Mouse (Mus musculus): Measurements from ENCODE around the gene Trib3.
A peak's percentile ranks its signal among the peaks of the same experiment; 100 is the strongest.

Trib3 gene

DNA sequence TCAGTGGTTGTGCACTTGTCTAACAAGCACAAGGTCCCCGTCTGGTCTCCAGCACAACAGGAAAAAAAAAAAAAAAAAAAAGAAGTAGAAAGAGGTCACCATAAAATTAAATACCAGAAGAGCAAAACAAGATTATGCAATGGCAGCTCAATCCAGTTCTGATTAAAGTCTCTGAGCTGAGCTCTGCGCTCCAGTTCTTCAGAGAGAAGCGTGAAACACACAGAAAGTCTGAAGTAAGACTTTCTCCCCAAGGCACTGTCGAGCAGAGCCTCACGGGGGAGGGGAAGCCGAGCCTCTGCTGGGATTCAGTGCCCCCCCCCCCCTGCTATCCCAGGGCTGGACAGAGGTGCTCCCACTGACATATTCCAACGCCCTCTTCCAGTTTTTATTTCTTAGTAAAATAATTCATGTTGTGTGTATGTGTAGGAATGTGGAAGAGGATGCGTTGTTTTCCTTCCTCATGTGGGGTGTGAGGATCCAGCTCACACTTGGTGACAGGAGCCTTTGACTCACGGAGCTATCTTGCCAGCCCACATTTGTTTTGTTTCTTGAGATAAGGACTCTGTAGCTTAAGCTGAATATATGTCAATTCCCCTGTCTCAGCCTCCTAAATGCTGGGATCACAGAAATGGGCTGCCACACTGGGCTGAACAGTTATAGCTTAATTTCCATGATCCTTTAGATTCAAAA is 3.1 kb upstream of the Trib3 start:
- no peak for DNase-seq

DNA sequence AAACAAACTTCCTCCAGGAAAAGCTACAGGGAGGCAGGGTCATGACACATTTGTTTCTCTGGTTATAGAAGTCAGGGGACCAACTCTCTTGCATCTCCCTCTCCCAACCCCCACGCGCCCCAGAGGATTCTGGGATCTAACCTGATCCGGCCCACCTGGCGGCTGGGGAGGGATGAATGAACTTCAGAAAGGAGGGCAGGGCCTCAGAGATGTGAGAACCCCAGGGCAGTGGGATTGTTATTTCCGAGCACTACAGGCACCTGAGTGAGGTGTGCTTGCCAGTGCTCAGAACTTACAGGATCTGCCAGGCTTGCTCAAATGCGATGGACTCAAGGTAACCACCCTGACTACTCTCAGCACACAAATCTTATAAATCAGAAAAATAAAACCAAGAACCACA is 1.6 kb upstream of the Trib3 start:
- DNase-seq: no peak

DNA sequence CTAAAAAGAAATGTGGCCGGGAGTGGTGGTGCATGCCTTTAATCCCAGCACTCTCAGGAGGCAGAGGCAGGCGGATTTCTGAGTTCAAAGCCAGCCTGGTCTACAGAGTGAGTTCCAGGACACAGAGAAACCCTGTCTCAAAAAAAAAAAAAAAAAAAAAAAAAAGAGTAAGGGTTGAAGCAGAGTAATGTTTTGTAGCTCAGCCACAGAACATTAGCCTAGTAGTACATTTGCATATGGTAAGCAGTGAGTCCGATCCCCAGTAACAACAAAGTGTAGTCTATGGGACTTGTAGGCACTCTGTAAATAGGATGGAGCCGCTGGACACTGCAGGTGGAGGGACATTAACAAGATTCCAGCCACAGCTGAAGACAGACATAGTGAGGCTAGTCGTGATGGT is 1.1 kb upstream of the Trib3 start:
- DNase-seq: no peak

DNA sequence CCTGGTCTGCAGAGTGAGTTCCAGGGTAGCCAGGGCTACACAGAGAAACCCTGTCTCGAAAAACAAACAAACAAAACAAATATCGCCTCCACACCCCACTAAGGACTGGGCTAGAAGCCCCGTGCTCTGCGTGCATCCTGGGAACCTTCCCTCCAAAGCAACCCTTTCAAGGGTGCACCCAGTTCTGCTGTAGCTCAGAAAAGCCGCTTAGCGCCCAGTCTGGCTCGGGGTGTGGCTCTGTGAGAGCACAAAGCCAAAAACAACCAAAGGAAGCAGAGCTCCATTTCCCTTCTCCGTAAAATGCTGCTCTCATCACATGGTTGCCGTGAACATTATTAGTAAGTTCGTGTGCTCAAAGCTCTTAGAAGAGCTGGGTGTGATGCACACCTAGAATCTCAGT is 529 bp upstream of the Trib3 start:
- no peak for DNase-seq

DNA sequence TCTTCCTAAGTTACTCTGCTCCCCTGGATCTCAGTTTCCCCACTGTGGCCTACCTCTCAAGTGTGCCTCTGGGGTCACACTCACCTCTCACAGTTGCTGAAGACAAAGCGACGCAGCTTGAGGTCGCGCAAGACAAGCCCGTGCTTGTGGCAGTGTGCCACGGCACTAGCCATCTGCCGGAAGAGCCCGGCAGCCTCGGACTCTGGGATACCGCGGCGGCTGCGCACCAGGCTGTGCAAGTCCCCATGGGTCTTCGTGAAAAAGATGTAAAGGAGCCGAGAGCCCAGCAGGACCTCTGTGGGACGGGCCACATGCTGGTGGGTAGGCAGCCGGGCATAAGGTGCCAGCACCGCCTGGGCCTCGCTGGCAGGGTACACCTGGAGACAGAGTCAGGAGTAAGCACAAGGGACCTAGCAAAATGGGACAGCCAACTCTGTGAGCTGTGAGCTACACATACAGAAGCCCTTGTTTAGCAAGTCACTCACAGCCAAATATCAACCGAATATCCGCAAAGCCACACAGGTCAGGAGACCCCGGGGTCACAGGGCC is 4.1 kb downstream of the Trib3 start:
- DNase-seq: no peak

DNA sequence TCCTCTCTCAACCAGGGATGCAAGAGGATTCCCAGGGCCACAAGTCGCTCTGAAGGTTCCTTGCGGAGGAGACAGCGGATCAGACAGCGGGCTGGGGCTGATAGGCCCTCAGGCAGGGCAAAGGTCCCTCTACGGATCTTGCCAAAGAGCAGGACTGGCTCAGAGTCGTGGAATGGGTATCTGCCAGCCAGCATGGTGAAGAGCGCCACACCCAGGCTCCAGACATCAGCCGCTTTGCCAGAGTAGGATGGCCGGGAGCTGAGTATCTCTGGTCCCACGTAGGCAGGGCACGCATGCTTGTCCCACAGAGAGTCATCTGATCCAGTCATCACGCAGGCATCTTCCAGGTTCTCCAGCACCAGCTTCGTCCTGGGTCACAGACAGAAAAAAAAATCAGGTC is 5.5 kb downstream of the Trib3 start:
- no peak for DNase-seq

DNA sequence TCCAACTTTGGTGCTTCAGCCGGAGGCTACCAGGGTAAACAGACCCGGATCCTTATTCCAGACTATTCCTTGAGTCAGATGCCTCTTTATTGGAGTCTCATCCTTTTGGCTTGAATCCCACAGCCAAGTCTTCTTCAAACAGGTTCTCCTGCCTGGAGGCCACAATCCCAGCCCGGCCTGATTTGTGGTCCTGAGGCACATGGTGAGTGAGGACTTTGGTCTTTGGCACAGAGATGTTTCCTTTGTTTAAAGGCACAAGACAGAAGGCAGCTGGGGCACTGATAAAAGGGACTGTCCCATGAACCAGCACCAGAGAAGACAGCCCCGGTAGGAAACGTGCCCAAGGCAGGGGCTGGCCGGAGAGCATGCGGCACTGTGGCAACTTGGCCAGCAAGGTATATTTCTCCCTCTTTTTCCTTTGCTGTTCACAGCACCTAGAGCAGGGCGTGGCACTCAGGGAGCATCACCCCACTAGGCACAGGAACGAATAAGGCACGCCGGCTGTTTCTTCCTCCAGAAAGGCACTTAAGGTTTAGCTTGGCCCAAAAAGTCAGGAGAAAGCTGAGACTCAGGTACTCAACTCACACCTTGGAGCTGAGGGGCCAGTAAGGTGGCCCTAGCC is 6.1 kb downstream of the Trib3 start:
- DNase-seq: no peak

DNA sequence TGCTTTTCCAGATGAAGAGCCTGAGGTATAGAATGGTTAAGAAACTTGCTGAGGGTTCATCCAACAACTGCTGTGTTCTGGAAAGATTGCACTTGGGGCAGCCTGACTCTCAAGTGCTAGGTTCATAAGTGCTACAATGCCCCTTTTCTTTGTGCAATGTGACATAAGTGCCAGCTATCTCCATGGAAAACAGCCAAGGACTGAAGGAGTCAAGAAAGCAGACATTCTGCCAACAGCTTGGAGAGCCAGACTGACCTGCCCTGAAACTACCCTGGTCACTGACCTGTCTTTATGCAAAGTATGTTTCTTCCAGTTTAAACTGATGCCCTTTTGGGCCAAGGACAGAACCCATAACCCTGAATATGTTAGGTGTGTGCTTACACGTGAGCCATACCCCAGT is 7.0 kb downstream of the Trib3 start:
- no peak for DNase-seq

DNA sequence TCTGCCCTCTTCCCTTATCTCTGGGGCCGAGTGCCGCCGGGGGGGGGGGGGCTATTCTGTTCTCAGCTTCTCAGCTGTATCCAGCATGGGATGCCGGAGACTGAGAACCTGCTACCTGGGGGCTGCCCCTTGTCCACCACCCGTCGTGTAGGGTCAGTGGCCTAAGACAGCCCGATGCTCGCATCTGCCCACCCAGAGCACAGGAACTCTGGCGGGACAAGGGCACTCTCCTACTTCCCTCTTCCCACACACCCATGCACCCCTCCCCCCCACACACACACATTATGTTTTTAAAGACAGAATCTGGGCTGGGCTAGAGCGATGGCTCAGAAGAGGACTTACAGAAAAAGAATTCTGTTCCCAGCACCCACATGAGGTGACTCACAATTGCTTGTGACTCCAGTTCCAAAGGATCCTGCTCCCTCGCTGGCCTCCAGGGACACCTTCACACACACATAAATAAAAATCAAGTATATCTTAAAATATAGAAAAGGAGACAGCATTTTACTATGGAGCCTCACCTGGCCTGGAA is 8.5 kb downstream of the Trib3 start:
- DNase-seq: no peak

DNA sequence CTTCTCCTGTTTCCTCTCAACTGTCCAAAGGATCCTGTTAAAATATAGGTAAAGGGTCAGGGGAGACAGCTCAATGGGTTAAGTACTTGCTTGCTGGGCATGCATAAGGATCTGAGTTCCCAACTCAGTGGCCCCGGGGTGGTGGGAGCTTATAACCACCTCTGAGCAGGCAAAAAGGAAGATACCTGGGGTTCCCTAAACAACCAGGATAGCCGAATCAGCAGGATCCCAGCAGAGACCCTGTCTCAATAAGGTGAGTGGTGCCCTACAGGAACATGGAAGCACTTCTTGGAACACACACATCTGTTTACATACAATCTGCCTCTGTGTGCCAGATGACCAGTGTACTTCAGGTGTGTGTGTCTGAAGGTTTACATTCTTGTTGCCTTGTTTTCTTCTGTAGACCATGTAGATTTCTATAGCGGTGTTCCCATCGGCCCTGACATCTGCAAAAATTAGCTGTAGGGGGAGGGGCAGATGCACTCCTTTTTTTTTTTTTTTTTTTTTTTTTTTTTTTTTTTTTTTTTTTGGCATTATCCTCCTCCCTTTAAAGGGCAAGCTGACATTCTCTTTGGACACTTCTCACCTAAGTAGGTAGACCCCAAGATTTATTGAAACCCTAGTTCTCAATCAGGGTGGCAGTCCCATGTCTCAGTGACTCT is 10.4 kb downstream of the Trib3 start:
- DNase-seq: no peak

DNA sequence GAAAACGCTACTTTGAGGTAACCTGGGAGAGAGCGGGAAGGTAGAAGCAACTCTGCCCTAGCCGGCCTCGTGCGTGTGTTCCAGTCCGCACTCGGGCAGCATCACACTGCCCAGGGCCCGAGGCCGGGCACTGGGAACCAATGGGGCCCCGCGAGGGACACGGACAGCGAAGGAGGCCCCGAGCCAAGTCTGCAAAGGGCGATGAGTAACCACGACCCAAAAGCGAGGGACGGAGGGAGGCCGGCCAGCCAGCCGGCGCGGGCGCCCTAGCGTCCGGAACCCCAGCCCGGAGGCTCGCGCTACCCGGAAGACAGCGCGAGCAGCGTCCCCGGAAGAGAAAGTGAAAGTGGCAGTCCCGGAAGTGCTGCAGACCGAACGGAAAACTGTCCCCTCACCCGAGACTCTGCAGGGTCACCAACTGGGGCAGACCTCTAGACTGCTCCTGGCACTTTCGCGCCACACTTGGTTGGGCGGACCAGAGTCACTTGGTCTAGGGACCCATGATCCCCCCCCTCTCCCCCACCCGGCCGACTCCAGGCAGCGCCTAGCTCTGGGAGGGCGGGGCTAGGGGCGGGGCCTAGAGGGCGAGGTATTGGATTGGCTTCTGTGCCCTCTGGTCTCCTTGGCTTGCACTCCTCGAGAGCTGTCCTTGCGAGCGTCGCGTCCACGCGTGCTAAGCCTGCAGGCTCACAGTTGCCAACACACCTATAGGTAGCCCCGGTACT is 11.6 kb downstream of the Trib3 start, which contains the start of gene Rbck1:
Gene Rbck1, minus strand, starts transcription at position 553 of the 725 bp plus-strand sequence.
- peak; percentile 92 for DNase-seq

DNA sequence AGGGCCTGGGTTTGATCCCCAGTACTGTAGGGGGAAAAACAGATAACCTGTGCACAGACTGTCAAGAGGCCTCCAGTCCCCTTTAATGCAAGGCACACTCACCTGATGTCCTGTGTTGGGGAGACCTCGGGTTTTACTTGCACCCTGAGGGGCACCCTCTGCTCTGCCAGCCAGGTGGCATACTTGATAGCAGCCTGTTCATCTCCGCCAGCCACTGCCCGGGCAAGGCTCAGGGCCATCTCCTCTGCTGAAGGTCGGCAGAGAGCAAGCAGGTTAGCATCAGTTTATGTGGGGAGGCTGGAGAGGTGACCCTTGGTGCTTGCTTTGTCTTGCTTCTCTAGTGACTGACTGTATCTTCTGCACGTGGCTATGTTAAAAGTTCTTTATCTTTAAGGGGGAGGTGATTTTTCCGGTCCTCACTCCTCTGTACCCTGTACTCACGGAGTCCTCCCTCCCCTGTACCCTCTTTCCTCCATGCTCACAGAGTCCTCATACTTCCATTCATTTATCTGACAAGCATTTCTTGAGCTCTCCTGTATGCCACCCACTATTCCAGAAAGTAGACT is 12.9 kb downstream of the Trib3 start:
- no peak for DNase-seq

DNA sequence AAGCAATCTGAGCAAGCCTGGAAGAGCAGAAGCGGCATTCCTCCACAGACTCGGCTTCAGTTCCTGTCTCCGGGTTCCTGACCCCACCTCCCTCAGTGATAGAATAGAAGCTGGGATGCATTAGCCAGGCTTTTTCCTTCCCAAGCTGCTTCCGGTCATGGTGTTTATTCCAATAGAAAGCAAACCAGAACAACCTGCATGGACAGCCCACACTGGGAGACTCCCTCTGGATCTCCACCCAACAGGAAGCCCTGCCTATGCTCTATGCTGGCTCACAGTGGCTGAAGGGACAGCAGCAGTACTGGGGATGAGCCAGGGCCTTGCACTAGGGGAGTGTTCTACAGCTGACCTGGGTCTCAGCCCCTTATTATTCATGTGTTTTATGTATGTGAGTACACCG is 15.9 kb downstream of the Trib3 start:
- no peak for DNase-seq

DNA sequence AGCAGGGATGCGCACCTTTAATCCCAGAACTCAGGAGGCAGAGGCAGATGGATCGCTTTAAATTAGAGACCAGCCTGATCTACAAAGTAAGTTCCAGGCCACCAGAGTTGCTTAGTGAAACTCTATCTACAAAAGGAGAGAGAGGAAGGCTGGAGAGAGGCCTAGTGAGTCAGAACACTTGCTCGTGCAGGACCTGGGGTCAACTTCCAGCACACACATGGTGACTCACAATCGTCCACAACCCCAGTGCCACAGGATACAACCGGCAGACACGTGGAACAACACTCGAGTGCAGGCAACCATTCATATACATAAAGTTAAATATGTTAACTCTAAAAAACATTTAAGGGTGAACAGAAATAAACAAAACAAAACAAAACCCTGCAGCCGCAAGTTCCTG is 17.2 kb downstream of the Trib3 start:
- no peak for DNase-seq

DNA sequence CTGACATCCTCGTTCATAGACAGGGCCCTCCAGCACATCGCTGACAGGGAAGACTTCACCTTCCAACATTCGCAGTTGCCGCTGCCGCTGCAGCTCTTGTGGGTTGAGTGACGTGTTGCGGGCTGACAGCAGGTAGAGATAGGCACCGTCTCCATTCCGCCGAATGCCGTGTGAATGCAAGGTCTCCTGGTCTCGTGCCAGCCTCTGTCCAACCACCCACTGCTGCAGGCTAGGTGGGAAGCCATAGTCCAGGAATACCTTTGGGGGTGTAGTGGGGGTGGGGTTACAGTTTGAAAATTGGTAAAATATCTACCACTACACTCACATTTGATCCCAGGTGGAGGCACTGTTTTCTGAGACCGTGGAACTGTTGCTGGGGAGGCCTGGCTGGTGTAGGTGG is 17.7 kb downstream of the Trib3 start:
- no peak for DNase-seq

DNA sequence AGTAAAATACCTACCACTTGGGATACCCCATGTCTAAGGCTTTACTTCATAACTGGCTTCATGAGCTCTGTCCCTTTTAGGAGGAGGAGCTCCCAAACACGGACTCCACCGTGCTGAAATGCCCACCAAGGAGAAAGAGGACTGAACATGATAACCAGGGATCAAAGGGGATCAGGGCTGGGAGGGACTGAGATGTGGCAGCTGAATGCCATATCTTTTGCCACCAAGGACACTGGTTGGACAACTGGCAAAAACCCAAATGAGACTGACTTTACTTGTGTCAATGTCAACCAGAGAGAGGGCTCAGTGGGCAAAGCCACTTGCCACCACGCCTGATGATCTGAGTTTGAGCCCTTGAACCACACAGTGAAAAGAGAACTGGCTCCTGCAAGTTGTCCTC is 19.0 kb downstream of the Trib3 start:
- no peak for DNase-seq

DNA sequence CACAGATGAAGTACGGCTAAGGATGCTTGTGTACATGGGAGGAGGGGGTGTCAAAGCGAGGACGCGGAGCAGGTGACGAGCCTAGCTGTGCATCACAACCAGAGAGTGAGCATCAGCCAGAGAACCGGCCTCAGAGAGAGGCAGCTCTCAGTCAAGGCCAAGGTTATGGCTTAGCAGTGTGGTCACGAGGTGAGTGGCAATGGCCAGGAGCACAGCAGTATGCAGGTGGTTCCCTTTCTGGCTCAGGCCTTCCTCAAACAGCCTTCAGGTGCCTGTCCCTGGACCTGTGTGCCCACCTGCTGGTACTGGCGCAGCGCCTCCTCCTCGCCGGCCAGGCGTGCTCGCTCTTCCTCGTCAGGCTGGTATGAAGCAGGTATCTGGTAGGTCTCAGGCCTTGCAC is 19.9 kb downstream of the Trib3 start:
- no peak for DNase-seq

DNA sequence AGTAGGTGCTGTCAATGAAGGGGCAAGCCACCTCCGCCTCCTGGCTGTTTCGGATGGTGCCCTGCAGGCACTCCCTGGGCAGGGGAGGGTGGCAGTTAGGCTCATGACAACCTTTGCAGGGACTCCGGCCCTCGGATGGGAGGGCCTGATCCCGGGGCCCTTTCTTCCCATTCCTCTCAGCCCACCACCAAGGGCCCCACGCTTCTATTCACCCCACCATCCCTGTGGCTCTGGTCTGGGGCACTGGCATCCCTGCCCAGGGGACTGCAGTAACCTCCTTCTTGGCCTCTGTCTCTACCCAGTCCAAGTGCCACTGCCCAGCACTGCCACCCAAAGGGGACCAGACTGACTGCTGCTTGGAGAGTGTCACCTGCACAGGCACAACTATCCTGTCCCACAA is 21.6 kb downstream of the Trib3 start:
- no peak for DNase-seq

DNA sequence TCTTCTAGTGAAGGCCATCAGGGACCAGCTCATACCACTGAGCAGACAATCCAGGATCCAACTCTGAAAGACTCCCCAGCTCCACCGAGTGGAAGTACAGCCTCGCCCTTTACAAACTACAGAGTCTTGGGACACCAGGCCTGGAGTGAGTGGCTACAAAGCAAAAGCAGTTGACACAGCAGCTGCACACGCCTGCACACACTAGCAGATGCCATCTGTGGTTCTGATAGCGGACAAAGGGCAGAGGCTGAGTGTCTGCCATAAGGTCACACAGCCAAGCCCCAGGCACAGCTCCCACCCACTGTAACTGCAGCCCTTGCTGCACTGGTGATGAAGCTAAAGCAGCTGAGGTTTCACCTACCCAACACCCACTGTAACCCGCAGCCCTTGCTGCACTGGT is 22.3 kb downstream of the Trib3 start:
- DNase-seq: no peak

DNA sequence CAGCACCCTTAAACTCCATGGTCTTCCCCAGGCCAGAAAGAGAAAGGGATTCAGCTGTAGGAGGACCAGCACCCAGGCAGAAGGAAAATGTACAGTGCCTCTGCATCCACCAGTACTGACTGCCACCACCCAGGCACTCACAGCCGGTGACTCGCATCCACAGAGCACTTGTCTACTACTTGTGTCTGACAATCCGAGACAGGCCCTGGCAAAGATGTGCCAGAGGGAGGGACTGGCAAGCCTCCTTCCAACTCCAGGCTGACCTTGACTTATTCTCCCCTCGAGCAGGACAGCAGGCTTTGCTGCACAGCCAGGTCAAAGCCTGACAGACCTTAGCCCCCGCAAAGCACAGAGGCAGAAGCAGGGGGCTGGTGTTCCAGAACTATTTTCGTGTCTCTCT is 26.8 kb downstream of the Trib3 start:
- no peak for DNase-seq

DNA sequence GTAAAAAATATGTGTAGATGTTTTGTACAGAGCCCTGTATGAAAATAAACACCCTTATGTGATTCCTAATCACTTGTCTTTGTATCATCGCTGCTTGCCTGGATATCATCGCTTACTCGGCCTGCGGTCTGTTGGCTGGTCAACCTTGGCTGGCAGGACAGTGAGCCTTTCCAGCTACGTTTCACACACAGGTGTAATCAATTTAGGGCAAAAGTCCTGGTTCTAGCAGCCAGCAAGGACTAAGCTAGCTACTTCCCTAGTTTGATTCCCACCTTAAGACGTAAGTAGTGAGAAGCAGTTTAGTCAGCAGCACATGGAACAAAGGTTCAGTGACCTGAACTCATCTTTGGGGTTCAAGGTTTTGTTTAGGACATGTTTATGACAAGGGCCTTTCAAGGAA is 29.9 kb downstream of the Trib3 start:
- no peak for DNase-seq

DNA sequence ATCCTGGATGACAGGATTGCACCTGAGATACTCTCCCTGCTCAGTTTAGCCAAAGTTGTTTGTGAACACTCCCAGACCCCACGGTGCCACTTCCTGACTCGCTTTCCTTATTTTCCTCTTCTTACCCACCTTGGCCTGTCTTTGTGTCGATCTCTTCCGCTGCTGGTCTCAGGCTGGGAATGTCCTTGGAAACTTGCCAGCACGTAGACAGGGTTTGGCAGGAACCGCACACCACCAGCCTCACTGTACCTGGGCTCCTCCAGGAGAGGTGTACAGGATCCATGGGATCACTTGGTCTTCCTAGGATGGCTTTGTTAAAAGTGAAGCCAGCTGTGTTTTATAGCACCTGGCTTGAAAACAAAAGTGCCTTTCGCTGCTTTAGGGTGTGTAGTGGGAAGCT is 30.8 kb downstream of the Trib3 start:
- DNase-seq: no peak

DNA sequence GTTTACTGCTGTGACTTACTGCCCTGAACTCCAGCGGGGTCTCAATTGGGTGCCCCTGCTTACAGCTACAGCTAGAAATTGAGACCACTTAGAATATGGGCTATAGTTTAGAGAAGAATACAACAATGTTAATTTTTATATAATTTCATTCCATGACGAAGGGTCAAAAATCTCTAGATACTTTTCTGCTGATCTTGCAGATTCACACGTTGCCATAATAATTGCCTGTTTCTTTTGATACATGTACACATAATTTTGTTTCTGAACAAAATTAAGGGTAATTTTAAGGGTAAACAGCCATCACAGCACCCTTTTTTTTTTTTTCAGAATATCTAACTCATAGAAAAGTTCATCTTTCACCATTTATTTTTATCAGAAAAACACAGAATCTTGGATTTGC is 36.6 kb downstream of the Trib3 start:
- no peak for DNase-seq
